Mouse (Mus musculus) small intestine, adult 2 months (tissue): ENCODE results near the gene Maml2.

Experiments
- CTCF ChIP-seq: fragments of 200-500 bp; IDR thresholded peaks from 2 replicates; pipeline ENCODE4 v1.5.1; 2012; ENCODE audit warnings: low read depth, mild to moderate bottlenecking, control low read depth, inconsistent platforms, low read length, moderate library complexity, mixed read lengths; ENCODE audit not compliant: insufficient replicate concordance, insufficient read length; ENCODE audit errors: extremely low read depth
- POLR2A ChIP-seq: fragments of 200-500 bp; IDR thresholded peaks from 2 replicates; pipeline ENCODE4 v1.6.1; 2012; ENCODE audit warnings: low read depth, mild to moderate bottlenecking, control low read depth, inconsistent platforms, low read length, moderate library complexity

GRCm38 (mm10) chr9:13429477-13430125, 131.8 kb downstream of the Maml2 start:
- TF ChIP-seq CTCF (no peak), POLR2A (no peak)
